Mouse (Mus musculus) heart, embryonic 14.5 days (tissue): ENCODE results near the gene Tln2. TPM values are rescaled to one million over a fixed set of nuclear protein-coding genes. Genes with fewer than 3 reads are reported as not detected.
"Not testable (repeated sequence)": the region's sequence is repeated elsewhere in the genome, so short reads cannot be mapped to it uniquely, and the experiment has no call there.

Experiments
- ATAC-seq: fragments of 200-750 bp; cut with Nextera tagmentation; 2 replicates; pipeline ENCODE4 v1.8.0; 2017; ENCODE audit warnings: low read depth, moderate TSS enrichment; ENCODE audit not compliant: insufficient number of reproducible peaks, insufficient read depth, low FRiP score
- H3K27ac ChIP-seq, 2 experiments: fragments of 200-500 bp in 1 of 2; fragments of 300-500 bp in 1 of 2; sonication (generic) in 1 of 2; replicated peaks in 1 of 2; 2 replicates each; pipeline ENCODE4 v1.5.1; 2012 to 2014; ENCODE audit warnings: low read depth in 2 of 2, low read length in 2 of 2, control low read depth in 1 of 2, mild to moderate bottlenecking in 1 of 2, mixed read lengths in 1 of 2; ENCODE audit not compliant: control insufficient read depth in 1 of 2, insufficient read depth in 1 of 2
- H3K27me3 ChIP-seq: fragments of 300-500 bp; sonication (generic); 2 replicates; pipeline ENCODE4 v1.6.1; 2014; ENCODE audit warnings: mild to moderate bottlenecking, low read length, control low read depth; ENCODE audit not compliant: control insufficient read depth, insufficient read depth
- H3K36me3 ChIP-seq: fragments of 300-500 bp; sonication (generic); 2 replicates; pipeline ENCODE4 v1.6.1; 2014; ENCODE audit warnings: mild to moderate bottlenecking, control low read depth, low read length, mixed read lengths; ENCODE audit not compliant: control insufficient read depth, insufficient read depth
- H3K4me1 ChIP-seq, 2 experiments: fragments of 200-500 bp in 1 of 2; fragments of 300-500 bp in 1 of 2; sonication (generic) in 1 of 2; 2 replicates each; pipeline ENCODE4 v1.6.1; 2012 to 2014; ENCODE audit warnings: low read length in 2 of 2, control low read depth in 1 of 2, mixed read lengths in 1 of 2; ENCODE audit not compliant: control insufficient read depth in 2 of 2, insufficient read depth in 2 of 2
- H3K4me2 ChIP-seq: fragments of 300-500 bp; sonication (generic); 2 replicates; pipeline ENCODE4 v1.6.1; 2014; ENCODE audit warnings: mild to moderate bottlenecking, low read length
- H3K4me3 ChIP-seq, 2 experiments: fragments of 200-500 bp in 1 of 2; fragments of 300-500 bp in 1 of 2; sonication (generic) in 1 of 2; 2 replicates each; pipeline ENCODE4 v1.5.1; 2012 to 2014; ENCODE audit warnings: low read length in 2 of 2, mild to moderate bottlenecking in 2 of 2, control low read depth in 1 of 2, low read depth in 1 of 2, moderate library complexity in 1 of 2; ENCODE audit not compliant: control insufficient read depth in 1 of 2, insufficient read depth in 1 of 2
- H3K9ac ChIP-seq: fragments of 300-500 bp; sonication (generic); 2 replicates; pipeline ENCODE4 v1.6.1; 2014; ENCODE audit warnings: mild to moderate bottlenecking, low read length
- H3K9me3 ChIP-seq: fragments of 300-500 bp; sonication (generic); 2 replicates; pipeline ENCODE4 v1.6.1; 2016; ENCODE audit warnings: low read length, control low read depth; ENCODE audit not compliant: control insufficient read depth
- WGBS: fragments of 180-500 bp; shearing (Covaris S2); extraction: QIAGEN DNeasy Blood & Tissue Kit; methylation state at CpG from one replicate; pipeline ENCODE4 v1.1.7; 2014; 5-methylcytosine and 5-hydroxymethylcytosine counted together
- polyA plus RNA-seq: library from polyadenylated mRNA; unstranded; fragments of >200 nt; fragmentation: Nextera tagmentation; extraction: Ambion mirVana; gene quantifications from 2 replicates; pipeline ENCODE4 v1.2.1, GENCODE M21; 2014

Gene Tln2
- polyA plus RNA-seq, 1 experiment from 2014 or later = 66.0 TPM

DNA sequence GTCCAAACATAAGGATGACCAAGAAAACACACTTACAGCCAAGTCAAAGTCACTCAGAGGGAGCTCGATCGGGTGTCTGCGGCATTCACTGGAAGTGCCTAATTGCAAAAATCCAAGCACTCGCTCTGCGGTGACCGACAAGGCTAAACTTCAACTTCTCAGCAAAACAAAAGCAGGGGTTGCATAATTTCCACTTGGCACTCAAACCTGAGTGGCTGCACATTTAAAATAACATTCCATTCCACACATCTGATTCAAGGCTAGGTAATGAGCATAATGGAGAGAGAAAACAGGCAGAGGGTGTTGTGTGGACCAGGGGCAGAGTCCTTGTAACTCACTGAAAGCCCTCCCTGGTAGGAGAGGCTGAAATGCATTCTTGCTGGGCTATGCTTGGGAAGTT, 260.3 kb downstream of the Tln2 start:
- WGBS = 79% methylated on average over 6 of the region's 6 CpGs
- Histone ChIP-seq H3K27ac (no peak overlapping the region), H3K36me3 (peaks cover 59% of the 10 kb centered on the region), H3K9me3 (no peaks in the 10 kb centered on the region), H3K27me3 (no peaks in the 10 kb centered on the region), H3K4me1 (peaks cover 0 to 2% of the 10 kb centered on the region in 2 experiments; a peak in 1 of 4 replicates), H3K4me2 (no peak overlapping the region), H3K9ac (no peak overlapping the region), H3K4me3 (no peak overlapping the region)
- no peak for ATAC-seq

DNA sequence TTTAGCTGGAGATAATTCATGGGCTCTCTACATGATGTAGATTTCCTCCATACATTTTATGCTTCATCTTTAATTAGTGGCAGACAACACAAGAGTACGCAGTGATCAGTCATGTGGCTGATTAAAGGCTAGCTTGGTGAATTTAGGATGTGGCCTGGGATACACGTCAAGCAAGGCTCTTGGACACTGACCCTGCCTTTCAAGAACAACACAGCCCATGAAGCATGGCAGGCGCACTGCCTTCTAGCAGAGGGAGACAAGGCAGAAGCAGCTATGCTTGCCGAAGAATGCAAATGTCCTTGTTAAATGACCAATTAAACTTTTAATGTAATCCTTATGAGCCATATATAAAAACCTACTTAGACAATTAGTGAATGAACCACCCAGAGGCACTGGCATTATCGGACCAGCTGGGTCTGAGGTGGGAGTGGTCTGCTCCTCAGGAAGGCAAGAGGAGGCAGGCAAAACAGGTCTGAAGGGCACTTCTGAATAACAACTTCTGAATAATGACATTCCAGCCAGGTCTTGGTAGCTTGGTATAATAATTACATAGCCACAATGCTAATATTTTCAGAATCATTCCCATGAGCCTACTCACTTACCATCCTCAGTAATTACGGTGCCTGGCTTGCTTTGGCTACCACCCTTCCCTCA, 262.1 kb downstream of the Tln2 start:
- no peaks in the 10 kb centered on the region for H3K9me3 ChIP-seq
- peaks cover 56% of the 10 kb centered on the region for H3K36me3 ChIP-seq
- H3K9ac ChIP-seq = no peak overlapping the region
- no peaks in the 10 kb centered on the region for H3K27me3 ChIP-seq
- no peak for ATAC-seq
- WGBS = 94% methylated on average over 6 of the region's 6 CpGs
- H3K4me2 ChIP-seq = no peak overlapping the region
- peaks cover 0 to 5% of the 10 kb centered on the region in 2 experiments; a peak in 1 of 4 replicates for H3K4me1 ChIP-seq
- no peak overlapping the region for H3K27ac ChIP-seq
- no peak overlapping the region for H3K4me3 ChIP-seq

DNA sequence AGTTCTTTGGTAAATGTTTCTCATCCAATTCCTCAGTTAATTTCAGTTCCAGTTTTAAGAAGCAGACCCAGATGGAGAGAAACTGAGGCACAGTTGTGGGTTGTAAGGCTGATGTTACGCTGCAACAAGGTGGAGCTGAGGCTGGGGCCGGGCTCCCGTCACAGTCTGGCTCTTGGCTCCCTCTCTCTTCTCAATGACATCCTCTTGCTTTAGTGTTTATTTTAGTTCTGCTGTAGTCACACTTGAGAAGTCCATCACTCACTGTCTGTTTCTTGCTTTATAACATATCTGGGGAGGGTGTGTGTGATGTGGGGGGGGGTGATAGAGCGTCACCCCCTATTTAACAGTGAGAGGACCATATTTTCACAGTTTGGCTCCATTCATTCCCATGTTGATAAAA, 272.0 kb downstream of the Tln2 start:
- Histone ChIP-seq H3K36me3 (peaks cover 77% of the 10 kb centered on the region), H3K27me3 (no peaks in the 10 kb centered on the region), H3K9ac (no peak overlapping the region), H3K4me2 (no peak overlapping the region), H3K4me1 (no peaks in the 10 kb centered on the region), H3K27ac (no peak overlapping the region), H3K9me3 (no peaks in the 10 kb centered on the region), H3K4me3 (no peak overlapping the region)
- WGBS = 69% methylated on average over 4 of the region's 4 CpGs
- no peak for ATAC-seq

DNA sequence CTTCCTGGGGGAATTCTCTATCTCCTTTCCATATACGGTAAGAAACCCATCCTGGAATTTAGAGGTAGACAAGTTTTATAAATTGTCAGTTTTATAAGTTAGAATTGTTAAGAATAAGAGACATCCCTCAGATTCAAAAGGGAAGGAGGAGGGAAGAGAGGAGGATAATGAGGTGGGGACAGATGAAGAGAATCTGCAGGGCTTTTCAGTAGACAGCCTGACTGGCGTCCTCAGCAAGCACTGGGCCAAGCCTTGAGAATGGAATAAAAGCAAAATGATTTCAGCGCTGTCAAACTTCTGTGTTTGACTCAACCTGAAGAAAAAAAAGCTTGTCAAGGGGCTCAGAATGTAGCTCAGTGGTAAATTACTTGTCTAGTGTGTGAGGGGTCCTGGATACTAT, 272.7 kb downstream of the Tln2 start:
- no peaks in the 10 kb centered on the region for H3K9me3 ChIP-seq
- WGBS = 79% methylated on average over 3 of the region's 3 CpGs
- no peaks in the 10 kb centered on the region for H3K4me1 ChIP-seq
- no peak overlapping the region for H3K9ac ChIP-seq
- H3K4me3 ChIP-seq = no peak overlapping the region
- peaks cover 73% of the 10 kb centered on the region for H3K36me3 ChIP-seq
- no peak overlapping the region for H3K27ac ChIP-seq
- no peak overlapping the region for H3K4me2 ChIP-seq
- H3K27me3 ChIP-seq = no peaks in the 10 kb centered on the region
- ATAC-seq = no peak

DNA sequence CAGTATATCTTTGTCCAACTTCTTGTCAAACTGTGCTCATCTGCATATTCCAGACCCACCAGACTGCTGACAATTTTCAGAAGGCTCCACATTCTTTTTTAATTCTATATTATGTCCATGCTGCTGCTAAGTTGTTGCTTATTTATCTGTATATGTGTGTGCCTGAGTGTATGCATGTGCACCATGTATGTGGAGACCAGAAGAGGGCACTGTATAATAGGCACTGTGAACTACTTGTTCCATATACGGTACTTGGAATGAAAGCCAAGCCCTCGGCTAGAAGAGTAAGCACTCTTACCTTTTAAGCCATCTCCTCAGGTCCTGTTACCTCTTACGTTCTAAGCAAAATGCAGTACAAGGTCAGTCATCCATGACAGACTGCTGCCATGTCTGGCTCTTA, 274.0 kb downstream of the Tln2 start:
- no peak for ATAC-seq
- H3K36me3 ChIP-seq = peaks cover 64% of the 10 kb centered on the region
- no peaks in the 10 kb centered on the region for H3K4me1 ChIP-seq
- no peaks in the 10 kb centered on the region for H3K9me3 ChIP-seq
- H3K4me2 ChIP-seq = no peak overlapping the region
- WGBS = 64% methylated on average over 3 of the region's 3 CpGs
- no peak overlapping the region for H3K27ac ChIP-seq
- no peak overlapping the region for H3K9ac ChIP-seq
- no peaks in the 10 kb centered on the region for H3K27me3 ChIP-seq
- H3K4me3 ChIP-seq = no peak overlapping the region

DNA sequence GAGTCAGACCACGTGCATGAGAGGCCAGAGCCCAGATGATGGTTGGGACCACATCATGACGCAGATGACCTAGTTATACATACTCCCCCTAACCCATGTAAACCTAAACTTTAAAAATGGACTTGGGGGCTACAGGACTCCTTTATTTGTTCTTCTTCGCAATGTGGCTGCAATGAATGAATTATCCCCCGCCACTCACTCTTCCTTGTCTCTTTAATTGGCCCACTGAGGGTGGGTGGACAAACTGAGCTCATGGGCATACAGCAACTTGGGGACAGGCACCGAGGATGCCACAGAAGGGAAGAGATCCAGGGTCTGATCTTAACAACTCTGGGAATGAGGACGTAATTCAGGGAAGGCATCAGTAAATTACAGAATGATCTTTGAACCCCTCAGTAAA, 277.7 kb downstream of the Tln2 start:
- Histone ChIP-seq H3K4me2 (no peak overlapping the region), H3K36me3 (peaks cover 41% of the 10 kb centered on the region), H3K27me3 (no peaks in the 10 kb centered on the region), H3K9me3 (no peaks in the 10 kb centered on the region), H3K9ac (no peak overlapping the region), H3K4me3 (no peak overlapping the region), H3K27ac (no peak overlapping the region), H3K4me1 (peaks cover 0 to 3% of the 10 kb centered on the region in 2 experiments; a peak in 1 of 4 replicates)
- 79% methylated on average over 6 of the region's 6 CpGs for whole genome bisulfite sequencing
- no peak for ATAC-seq

DNA sequence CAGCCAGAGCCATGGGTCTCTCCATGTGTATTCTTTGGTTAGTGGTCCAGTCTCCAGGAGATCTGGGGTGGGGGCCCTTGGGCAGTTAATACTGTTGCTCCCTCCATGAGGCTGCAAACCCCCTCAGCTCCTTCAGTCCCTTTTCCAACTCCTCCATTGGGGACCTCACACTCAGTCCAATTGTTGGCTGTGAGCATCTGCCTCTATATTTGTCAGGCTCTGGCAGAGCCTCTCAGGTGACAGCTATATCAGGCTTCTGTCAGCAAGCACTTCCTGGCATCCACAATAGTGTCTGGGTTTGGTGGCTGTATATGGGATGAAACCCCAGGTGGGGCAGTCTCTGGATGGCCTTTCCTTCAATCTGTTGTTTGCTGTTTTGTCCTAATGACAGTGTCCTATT, 279.2 kb downstream of the Tln2 start:
- H3K4me2 ChIP-seq, ATAC-seq, H3K9ac ChIP-seq, H3K4me3 ChIP-seq, H3K9me3 ChIP-seq, H3K27me3 ChIP-seq, H3K27ac ChIP-seq, H3K4me1 ChIP-seq: not testable (repeated sequence)
- H3K36me3 ChIP-seq = peaks cover 48% of the 10 kb centered on the region

DNA sequence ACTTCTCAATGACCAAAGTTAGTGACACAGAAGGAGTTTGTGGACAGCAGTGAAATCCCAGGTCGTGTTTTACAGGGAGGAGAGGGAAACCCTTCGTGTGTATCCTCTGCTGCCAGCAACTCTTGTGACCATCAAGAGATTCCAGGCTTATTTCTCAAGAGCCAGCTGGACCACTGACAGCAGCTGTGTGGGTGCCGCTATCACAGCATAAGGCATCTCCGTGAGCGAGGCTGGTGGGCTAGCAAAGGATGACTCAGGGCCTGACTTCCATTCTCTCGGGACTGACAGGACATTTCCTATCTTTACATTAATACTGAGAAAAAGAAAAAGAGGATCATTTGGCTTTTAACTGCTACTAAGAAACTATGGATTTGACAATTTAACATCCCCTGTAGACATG, 283.1 kb downstream of the Tln2 start:
- H3K4me2 ChIP-seq = no peak overlapping the region
- no peaks in the 10 kb centered on the region for H3K27me3 ChIP-seq
- H3K36me3 ChIP-seq = peaks cover 61% of the 10 kb centered on the region
- no peak overlapping the region for H3K4me3 ChIP-seq
- no peaks in the 10 kb centered on the region for H3K9me3 ChIP-seq
- H3K9ac ChIP-seq = no peak overlapping the region
- 83% methylated on average over 6 of the region's 6 CpGs for WGBS
- H3K27ac ChIP-seq = no peak overlapping the region
- no peak for ATAC-seq
- H3K4me1 ChIP-seq = peaks cover 5 to 6% of the 10 kb centered on the region in 2 experiments; a peak in 1 of 4 replicates
